Mouse (Mus musculus): ENCODE measurements at regions not wholly inside any gene's neighbourhood (a gene's known extent, or its start where the extent isn't known, plus 50 kb on each side); places are given as distances from the start of the nearest gene placed in this dataset.

DNA sequence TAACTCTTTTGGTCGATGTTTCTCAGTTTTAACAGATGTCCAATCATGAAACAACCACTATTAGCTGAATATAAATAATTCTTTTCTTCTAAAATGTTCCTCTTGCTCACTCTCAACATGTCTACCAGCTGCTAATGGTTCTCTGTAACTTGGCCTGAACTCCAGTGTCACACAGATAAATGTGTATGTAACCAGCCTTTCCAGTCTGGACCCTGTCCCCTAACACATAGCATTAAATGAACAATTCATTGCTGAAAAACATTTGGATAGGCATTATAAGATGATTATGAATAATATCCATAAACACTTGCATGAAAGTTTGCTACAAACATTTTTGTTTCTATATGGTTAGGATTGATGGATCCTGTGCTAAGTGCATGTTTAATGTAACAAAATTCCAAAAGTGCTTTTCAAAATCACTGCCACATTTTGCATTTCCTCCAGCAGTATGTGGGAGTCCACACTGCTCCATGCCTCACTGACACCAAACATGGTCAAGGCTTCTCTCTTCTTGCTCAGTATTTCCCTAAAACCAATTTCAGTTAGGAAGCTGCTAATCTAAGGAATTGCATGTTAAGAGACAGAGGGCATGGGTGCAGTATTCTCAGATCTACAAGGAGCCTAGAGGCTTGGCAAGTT lies 82.1 kb upstream of the Thbs1 start:
- Histone ChIP-seq H3K4me1 (ENCODE audit: control insufficient read depth, insufficient read depth, low read length) (no peaks in the 10 kb centered on the region), H3K27ac (ENCODE audit: low read depth, low read length) (no peak overlapping the region), H3K36me3 (ENCODE audit: control insufficient read depth, insufficient read depth, low read length) (no peaks in the 10 kb centered on the region), H3K9ac (ENCODE audit: low read depth, low read length) (no peak overlapping the region), H3K4me3 (ENCODE audit: low read length) (no peak overlapping the region), H3K4me2 (replicated peaks; ENCODE audit: low read depth, low read length) (no peak overlapping the region), H3K9me3 (ENCODE audit: control insufficient read depth, low read length) (no peaks in the 10 kb centered on the region), H3K27me3 (ENCODE audit: control insufficient read depth, insufficient read depth, low read length) (no peaks in the 10 kb centered on the region)
- 81% methylated on average over 1 of the region's 1 CpGs for WGBS
- ATAC-seq (ENCODE audit: low FRiP score, low TSS enrichment) = no peak

- Histone ChIP-seq H3K27ac (ENCODE audit: low read depth, low read length) (no peak overlapping the region), H3K4me2 (replicated peaks; ENCODE audit: low read depth, low read length) (no peak overlapping the region), H3K4me3 (ENCODE audit: low read length) (no peak overlapping the region), H3K36me3 (ENCODE audit: control insufficient read depth, insufficient read depth, low read length) (no peaks in the 10 kb centered on the region), H3K9me3 (ENCODE audit: control insufficient read depth, low read length) (no peaks in the 10 kb centered on the region), H3K4me1 (ENCODE audit: control insufficient read depth, insufficient read depth, low read length) (no peaks in the 10 kb centered on the region), H3K9ac (ENCODE audit: low read depth, low read length) (no peak overlapping the region), H3K27me3 (ENCODE audit: control insufficient read depth, insufficient read depth, low read length) (no peaks in the 10 kb centered on the region)
- WGBS = 83% methylated on average over 2 of the region's 2 CpGs
- no peak for ATAC-seq (ENCODE audit: low FRiP score, low TSS enrichment)
These were observed 80.0 kb upstream of the Thbs1 start for GRCm38 (mm10) chr2:118031662-118032061.

GRCm38 (mm10) chr2:118033377-118033776 lies 78.3 kb upstream of the Thbs1 start:
- H3K9ac ChIP-seq (ENCODE audit: low read depth, low read length) = no peak overlapping the region
- H3K4me2 ChIP-seq (replicated peaks; ENCODE audit: low read depth, low read length) = no peak overlapping the region
- no peak for ATAC-seq (ENCODE audit: low FRiP score, low TSS enrichment)
- 90% methylated on average over 4 of the region's 4 CpGs for WGBS
- H3K9me3 ChIP-seq (ENCODE audit: control insufficient read depth, low read length) = no peaks in the 10 kb centered on the region
- H3K4me3 ChIP-seq (ENCODE audit: low read length) = no peak overlapping the region
- no peaks in the 10 kb centered on the region for H3K27me3 ChIP-seq (ENCODE audit: control insufficient read depth, insufficient read depth, low read length)
- no peaks in the 10 kb centered on the region for H3K36me3 ChIP-seq (ENCODE audit: control insufficient read depth, insufficient read depth, low read length)
- H3K4me1 ChIP-seq (ENCODE audit: control insufficient read depth, insufficient read depth, low read length) = no peaks in the 10 kb centered on the region
- H3K27ac ChIP-seq (ENCODE audit: low read depth, low read length) = no peak overlapping the region

DNA sequence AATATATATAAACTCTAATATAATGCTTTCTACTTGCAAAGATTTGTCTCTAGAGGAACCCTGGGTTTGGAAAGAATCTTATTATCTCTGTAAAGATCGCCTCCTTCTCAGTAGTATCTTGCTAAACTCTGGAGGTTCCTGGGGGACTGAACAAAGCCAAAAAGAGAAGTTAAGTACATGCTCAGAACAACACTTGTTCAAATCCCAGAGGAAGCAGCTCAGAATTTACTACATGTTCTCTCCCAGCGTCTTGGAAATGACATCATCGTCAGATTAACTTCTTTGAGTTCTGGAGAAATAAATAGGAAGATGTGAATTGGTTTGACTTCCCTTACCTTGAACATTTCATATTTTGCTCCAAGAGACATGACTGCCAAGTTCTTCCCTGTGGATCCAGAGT lies 77.7 kb upstream of the Thbs1 start:
- Histone ChIP-seq H3K9ac (ENCODE audit: low read depth, low read length) (no peak overlapping the region), H3K36me3 (ENCODE audit: control insufficient read depth, insufficient read depth, low read length) (no peaks in the 10 kb centered on the region), H3K4me3 (ENCODE audit: low read length) (no peak overlapping the region), H3K4me2 (replicated peaks; ENCODE audit: low read depth, low read length) (no peak overlapping the region), H3K27me3 (ENCODE audit: control insufficient read depth, insufficient read depth, low read length) (no peaks in the 10 kb centered on the region), H3K27ac (ENCODE audit: low read depth, low read length) (no peak overlapping the region), H3K4me1 (ENCODE audit: control insufficient read depth, insufficient read depth, low read length) (no peaks in the 10 kb centered on the region), H3K9me3 (ENCODE audit: control insufficient read depth, low read length) (no peaks in the 10 kb centered on the region)
- no peak for ATAC-seq (ENCODE audit: low FRiP score, low TSS enrichment)
- WGBS = 83% methylated on average over 3 of the region's 3 CpGs

GRCm38 (mm10) chr2:118035333-118035732 lies 76.3 kb upstream of the Thbs1 start:
- WGBS = 97% methylated on average over 1 of the region's 1 CpGs
- H3K4me1 ChIP-seq (ENCODE audit: control insufficient read depth, insufficient read depth, low read length) = no peaks in the 10 kb centered on the region
- H3K4me2 ChIP-seq (replicated peaks; ENCODE audit: low read depth, low read length) = no peak overlapping the region
- no peak overlapping the region for H3K4me3 ChIP-seq (ENCODE audit: low read length)
- H3K27me3 ChIP-seq (ENCODE audit: control insufficient read depth, insufficient read depth, low read length) = no peaks in the 10 kb centered on the region
- no peak for ATAC-seq (ENCODE audit: low FRiP score, low TSS enrichment)
- no peaks in the 10 kb centered on the region for H3K9me3 ChIP-seq (ENCODE audit: control insufficient read depth, low read length)
- no peak overlapping the region for H3K9ac ChIP-seq (ENCODE audit: low read depth, low read length)
- no peak overlapping the region for H3K27ac ChIP-seq (ENCODE audit: low read depth, low read length)
- H3K36me3 ChIP-seq (ENCODE audit: control insufficient read depth, insufficient read depth, low read length) = no peaks in the 10 kb centered on the region

DNA sequence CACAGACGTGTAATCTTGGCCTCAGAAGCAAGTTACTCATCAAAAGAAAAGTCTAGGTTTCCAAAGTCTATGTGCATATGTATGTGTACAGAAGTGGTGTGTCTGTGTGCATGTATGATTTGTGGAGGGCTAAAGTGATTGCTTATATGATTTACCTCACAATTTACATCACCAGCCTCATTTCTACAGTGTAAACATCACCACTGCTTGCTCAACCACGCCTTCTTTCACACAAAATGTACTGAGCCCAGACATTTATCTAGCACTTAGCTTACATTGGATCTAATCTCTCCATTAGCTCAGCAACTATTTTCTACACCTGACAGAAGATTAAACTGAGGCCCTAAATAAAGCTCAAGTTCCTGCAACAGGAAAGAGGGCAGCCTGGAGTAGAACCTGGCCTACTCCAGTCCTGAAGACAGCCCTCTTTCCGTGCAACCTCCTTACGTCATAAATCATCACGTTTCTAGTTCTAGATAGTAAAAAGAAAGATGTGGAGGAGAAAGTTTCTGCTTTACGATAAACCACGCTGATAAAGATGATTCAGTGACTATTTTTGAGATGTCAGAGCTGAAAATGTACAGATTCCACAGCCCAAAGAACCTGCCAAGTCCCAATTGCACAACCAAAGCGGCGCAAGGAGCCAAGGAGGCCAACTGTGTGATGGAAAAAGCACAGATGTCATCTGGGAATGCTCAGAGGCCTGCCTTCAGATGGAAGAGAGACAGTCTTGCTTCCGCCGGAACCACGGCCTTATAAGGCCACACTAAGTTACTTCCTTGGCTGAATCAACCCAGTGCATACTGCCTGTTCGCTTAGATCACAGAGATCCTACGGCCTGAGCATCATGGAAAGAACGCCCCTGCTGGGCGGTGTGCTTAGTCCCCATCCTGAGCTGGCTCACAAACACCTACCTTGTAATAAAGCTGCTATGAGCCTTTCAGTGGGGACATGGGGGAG lies 72.5 kb upstream of the Thbs1 start:
- WGBS = 77% methylated on average over 16 of the region's 16 CpGs
- Histone ChIP-seq H3K27ac (ENCODE audit: low read depth, low read length) (no peak overlapping the region), H3K4me2 (replicated peaks; ENCODE audit: low read depth, low read length) (no peak overlapping the region), H3K36me3 (ENCODE audit: control insufficient read depth, insufficient read depth, low read length) (no peaks in the 10 kb centered on the region), H3K27me3 (ENCODE audit: control insufficient read depth, insufficient read depth, low read length) (no peaks in the 10 kb centered on the region), H3K9me3 (ENCODE audit: control insufficient read depth, low read length) (no peaks in the 10 kb centered on the region), H3K4me1 (ENCODE audit: control insufficient read depth, insufficient read depth, low read length) (no peaks in the 10 kb centered on the region), H3K9ac (ENCODE audit: low read depth, low read length) (no peak overlapping the region), H3K4me3 (ENCODE audit: low read length) (no peak overlapping the region)
- no peak for ATAC-seq (ENCODE audit: low FRiP score, low TSS enrichment)

- H3K36me3 ChIP-seq (ENCODE audit: control insufficient read depth, insufficient read depth, low read length) = no peaks in the 10 kb centered on the region
- no peak overlapping the region for H3K27ac ChIP-seq (ENCODE audit: low read depth, low read length)
- 70% methylated on average over 4 of the region's 4 CpGs for WGBS
- no peak overlapping the region for H3K4me3 ChIP-seq (ENCODE audit: low read length)
- ATAC-seq (ENCODE audit: low FRiP score, low TSS enrichment) = no peak
- no peaks in the 10 kb centered on the region for H3K27me3 ChIP-seq (ENCODE audit: control insufficient read depth, insufficient read depth, low read length)
- H3K9ac ChIP-seq (ENCODE audit: low read depth, low read length) = no peak overlapping the region
- no peaks in the 10 kb centered on the region for H3K9me3 ChIP-seq (ENCODE audit: control insufficient read depth, low read length)
- no peak overlapping the region for H3K4me2 ChIP-seq (replicated peaks; ENCODE audit: low read depth, low read length)
- H3K4me1 ChIP-seq (ENCODE audit: control insufficient read depth, insufficient read depth, low read length) = no peaks in the 10 kb centered on the region
These were observed 71.9 kb upstream of the Thbs1 start for GRCm38 (mm10) chr2:118039819-118040206.

DNA sequence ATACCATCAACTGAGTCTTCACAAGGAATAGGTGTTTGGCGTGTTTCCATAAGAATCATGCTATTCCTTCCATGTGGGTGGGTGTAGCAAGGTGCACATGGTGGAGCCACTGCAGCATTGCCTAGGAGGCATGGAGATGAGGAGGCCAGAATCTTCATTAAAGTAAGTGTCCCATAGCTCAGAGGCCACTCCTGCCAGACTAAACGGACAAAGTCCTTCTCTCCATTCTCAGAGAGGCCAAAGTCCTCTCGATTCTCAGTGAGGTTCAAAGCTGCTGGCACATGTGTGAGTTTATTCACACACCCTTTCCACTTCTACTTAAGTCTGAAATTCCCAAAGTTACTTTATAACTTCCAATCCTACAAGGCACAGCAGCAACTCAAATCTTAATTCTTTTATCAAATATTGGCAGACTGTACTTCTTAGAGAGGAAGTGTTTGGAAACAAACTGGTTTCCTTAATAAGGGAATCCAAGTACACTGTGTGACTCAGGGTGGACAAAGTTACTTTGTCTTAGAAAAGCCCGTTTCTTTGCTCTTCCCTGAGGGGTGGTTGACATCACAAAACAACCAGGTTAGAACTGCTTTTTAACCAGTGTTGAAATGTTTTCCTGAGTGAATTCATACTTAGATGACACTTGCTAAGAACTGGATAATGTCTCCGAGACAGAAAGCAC lies 69.2 kb upstream of the Thbs1 start:
- Histone ChIP-seq H3K36me3 (ENCODE audit: control insufficient read depth, insufficient read depth, low read length) (no peaks in the 10 kb centered on the region), H3K4me1 (ENCODE audit: control insufficient read depth, insufficient read depth, low read length) (no peaks in the 10 kb centered on the region), H3K4me2 (replicated peaks; ENCODE audit: low read depth, low read length) (no peak overlapping the region), H3K9ac (ENCODE audit: low read depth, low read length) (no peak overlapping the region), H3K27ac (ENCODE audit: low read depth, low read length) (no peak overlapping the region), H3K4me3 (ENCODE audit: low read length) (no peak overlapping the region), H3K9me3 (ENCODE audit: control insufficient read depth, low read length) (0 out of 2 replicates have a peak, but pooled peaks cover 2% of the 10 kb centered on the region), H3K27me3 (ENCODE audit: control insufficient read depth, insufficient read depth, low read length) (no peaks in the 10 kb centered on the region)
- 85% methylated on average over 5 of the region's 5 CpGs for WGBS
- no peak for ATAC-seq (ENCODE audit: low FRiP score, low TSS enrichment)

DNA sequence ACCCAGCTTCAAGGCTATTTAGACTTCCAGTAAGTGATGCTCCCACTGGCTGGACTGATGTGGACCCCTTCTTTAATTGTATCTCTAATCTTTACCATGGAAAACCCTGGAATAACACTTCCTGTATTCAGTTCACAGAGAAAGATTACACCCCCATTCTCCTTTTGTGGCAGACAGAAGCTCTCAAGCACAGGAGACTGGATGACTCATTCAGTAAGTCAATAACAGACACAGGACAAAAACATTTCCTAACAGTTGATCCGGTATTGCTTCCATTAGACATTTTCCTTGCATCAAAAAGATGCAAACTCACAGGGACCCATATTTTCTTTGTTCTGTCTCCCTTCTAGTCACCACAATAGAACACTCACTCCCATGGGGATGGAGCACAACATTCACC lies 67.0 kb upstream of the Thbs1 start:
- no peak overlapping the region for H3K27ac ChIP-seq (ENCODE audit: low read depth, low read length)
- ATAC-seq (ENCODE audit: low FRiP score, low TSS enrichment) = no peak
- H3K4me1 ChIP-seq (ENCODE audit: control insufficient read depth, insufficient read depth, low read length) = no peaks in the 10 kb centered on the region
- no peak overlapping the region for H3K9ac ChIP-seq (ENCODE audit: low read depth, low read length)
- H3K9me3 ChIP-seq (ENCODE audit: control insufficient read depth, low read length) = 0 out of 2 replicates have a peak, but pooled peaks cover 2% of the 10 kb centered on the region
- H3K27me3 ChIP-seq (ENCODE audit: control insufficient read depth, insufficient read depth, low read length) = no peaks in the 10 kb centered on the region
- no peak overlapping the region for H3K4me3 ChIP-seq (ENCODE audit: low read length)
- WGBS = 84% methylated on average over 1 of the region's 1 CpGs
- no peaks in the 10 kb centered on the region for H3K36me3 ChIP-seq (ENCODE audit: control insufficient read depth, insufficient read depth, low read length)
- H3K4me2 ChIP-seq (replicated peaks; ENCODE audit: low read depth, low read length) = no peak overlapping the region
